Mouse (Mus musculus): Measurements from ENCODE around the gene Tmem151b. TPM values are rescaled to one million over a fixed set of nuclear protein-coding genes. Genes with fewer than 3 reads are reported as not detected.
A peak's percentile ranks its signal among the peaks of the same experiment; 100 is the strongest.

The Tmem151b gene
- polyA plus RNA-seq, 1 experiment from 2014 or later = 2.3 TPM

DNA sequence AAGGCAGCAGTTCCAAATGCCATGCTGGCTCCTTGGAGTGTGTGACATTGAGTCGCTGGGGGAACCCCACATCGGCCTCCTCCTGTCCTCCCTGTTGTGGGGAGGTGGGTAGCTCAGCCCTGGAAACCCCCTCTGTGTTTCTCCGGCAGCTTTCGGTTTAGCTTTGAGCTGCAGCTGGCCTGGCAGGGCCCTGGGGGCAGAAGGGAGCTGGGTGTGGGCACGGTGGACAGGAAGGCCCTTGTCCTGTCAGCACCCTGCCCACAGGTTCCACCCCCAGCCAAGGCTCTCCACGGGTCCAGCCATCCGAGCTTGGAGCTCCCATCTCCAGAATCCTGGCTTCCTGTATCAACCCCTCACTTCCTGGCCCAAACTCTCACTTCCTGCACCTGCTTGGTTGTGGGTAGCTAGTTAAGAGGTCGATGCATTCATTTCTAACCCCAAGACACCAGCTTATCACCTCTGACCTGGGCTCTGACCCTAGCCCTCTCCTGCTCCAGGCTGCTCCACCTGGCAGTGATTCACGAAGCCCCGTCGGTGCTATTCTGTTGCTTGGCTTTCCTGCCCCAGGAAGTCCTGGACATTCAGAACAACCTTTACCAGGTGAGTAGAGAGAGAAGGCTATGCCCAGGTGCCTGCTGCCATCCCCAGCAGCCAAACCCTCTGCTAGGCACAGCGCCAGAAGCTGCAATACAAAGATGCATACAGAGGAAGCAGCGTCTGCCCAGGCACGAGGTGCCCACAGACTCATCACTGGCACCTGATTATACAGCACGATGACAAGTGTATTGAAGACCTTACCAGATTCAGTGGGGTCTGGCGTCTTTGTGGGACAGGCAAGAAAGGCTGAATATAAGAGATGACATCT lies 8.8 kb upstream of the Tmem151b start:
- Histone ChIP-seq H3K36me3 (no peaks in the 10 kb centered on the region), H3K27me3 (replicated peaks) (peaks cover 10% of the 10 kb centered on the region), H3K4me3 (replicated peaks) (no peak overlapping the region), H3K4me2 (no peak overlapping the region), H3K27ac (no peak overlapping the region), H3K9ac (no peak overlapping the region), H3K9me3 (no peaks in the 10 kb centered on the region), H3K4me1 (peaks cover 10% of the 10 kb centered on the region; the same call in 1 of the 2 replicates)
- ATAC-seq (ENCODE audit: insufficient read depth, low FRiP score, low read depth) = no peak
- 71% methylated on average over 16 of the region's 16 CpGs for WGBS

DNA sequence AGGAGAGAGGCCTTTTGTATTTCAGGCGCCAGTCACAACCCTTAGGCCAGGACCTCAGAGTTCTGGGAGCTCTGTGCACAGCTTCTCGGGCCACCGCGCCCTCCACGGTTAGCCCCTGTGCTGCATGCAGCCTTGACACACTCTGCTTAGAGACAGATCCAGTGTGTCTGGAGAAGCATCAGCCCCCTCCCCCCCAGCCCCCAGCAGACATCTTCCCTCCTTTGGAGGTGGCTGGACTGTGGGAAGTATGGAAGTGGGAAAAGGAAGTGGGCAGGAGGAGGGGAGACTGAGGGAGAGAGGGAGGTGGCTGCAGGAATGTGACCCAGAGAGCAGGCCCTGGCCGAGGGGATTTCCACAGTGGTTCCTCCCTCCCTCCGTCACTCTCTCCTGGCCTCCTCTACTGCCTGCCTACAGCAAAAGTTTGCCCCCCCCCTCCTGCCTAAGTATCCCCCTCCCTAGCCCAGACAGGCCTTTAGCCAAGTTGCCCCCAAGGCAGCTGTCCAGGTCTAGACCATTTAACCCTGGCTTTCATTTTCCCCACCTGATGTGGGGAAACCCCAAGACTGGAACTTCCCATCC lies 7.9 kb upstream of the Tmem151b start:
- Histone ChIP-seq H3K4me1 (peaks cover 10% of the 10 kb centered on the region; the same call in 1 of the 2 replicates), H3K4me2 (peak overlapping the region; percentile 95; the same call in 1 of the 2 replicates), H3K9ac (no peak overlapping the region), H3K9me3 (no peaks in the 10 kb centered on the region), H3K27ac (no peak overlapping the region), H3K36me3 (no peaks in the 10 kb centered on the region), H3K4me3 (replicated peaks) (no peak overlapping the region), H3K27me3 (replicated peaks) (peaks cover 10% of the 10 kb centered on the region)
- WGBS = 66% methylated on average over 6 of the region's 7 CpGs
- ATAC-seq (ENCODE audit: insufficient read depth, low FRiP score, low read depth) = no peak

DNA sequence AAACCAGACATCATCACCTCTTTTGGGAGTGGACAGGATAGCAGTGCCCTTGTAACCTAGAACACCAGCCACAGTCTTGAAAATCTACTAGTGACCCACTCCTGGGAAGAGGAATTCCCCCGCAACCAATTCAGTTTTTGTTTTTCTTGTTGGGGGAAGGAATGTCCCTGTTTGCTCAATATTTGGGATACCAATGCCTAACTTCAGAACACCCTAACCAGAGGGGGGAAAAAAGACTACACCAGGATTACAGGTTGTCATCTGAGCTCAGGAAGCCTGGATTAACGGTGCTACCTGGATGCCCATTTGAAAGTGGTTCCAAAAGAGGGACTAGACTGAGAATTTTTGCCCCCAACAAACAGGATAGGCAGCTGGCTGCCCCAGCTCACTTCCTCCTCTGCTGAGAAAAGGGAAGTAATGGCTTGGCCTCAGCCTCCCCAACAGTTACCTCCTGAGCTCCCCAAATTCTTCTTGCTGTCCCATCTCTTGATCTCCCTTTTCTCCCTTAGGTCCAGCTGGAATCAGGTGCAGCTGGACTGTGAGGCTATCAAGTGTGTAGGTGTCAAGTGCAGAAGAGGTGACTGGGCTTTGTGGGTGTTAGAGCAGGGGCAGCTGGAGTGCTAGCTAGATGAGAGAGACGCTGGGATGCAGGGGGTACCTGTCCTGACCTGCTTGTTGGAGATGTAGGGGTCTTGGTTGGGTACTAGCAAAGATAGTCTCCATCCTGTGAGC lies 7.2 kb upstream of the Tmem151b start:
- H3K4me3 ChIP-seq (replicated peaks) = peak overlapping the region; percentile 57
- no peak overlapping the region for H3K27ac ChIP-seq
- H3K36me3 ChIP-seq = no peaks in the 10 kb centered on the region
- peak overlapping the region; percentile 95 for H3K4me2 ChIP-seq
- WGBS = 74% methylated on average over 3 of the region's 3 CpGs
- no peak overlapping the region for H3K9ac ChIP-seq
- H3K27me3 ChIP-seq (replicated peaks) = peaks cover 10% of the 10 kb centered on the region
- H3K4me1 ChIP-seq = peaks cover 10% of the 10 kb centered on the region; the same call in 1 of the 2 replicates
- ATAC-seq (ENCODE audit: insufficient read depth, low FRiP score, low read depth) = no peak
- H3K9me3 ChIP-seq = no peaks in the 10 kb centered on the region

DNA sequence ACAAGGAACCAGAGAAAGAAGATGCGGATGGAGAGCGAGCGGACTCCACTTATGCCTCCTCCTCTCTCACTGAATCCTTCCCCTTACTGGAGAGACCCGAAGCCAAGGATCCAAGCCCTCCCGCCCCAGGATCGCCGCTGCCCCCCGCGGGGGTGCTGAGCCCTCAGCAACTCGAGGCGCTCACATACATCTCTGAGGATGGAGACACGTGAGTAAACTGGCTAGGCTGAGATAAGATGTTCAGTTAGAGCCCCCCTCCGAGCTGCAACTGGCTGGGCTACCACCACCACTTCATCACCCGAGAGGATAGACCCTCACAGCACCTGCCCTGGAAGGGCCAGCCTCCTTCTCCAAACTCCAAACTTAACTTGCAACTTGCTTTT lies 6.6 kb upstream of the Tmem151b start:
- no peak overlapping the region for H3K27ac ChIP-seq
- H3K9ac ChIP-seq = peak overlapping the region; percentile 10; the same call in 1 of the 2 replicates
- no peak for ATAC-seq (ENCODE audit: insufficient read depth, low FRiP score, low read depth)
- H3K4me1 ChIP-seq = peaks cover 10% of the 10 kb centered on the region; the same call in 1 of the 2 replicates
- WGBS = 1% methylated on average over 14 of the region's 14 CpGs
- no peaks in the 10 kb centered on the region for H3K9me3 ChIP-seq
- H3K36me3 ChIP-seq = no peaks in the 10 kb centered on the region
- H3K27me3 ChIP-seq (replicated peaks) = peaks cover 10% of the 10 kb centered on the region
- peak overlapping the region; percentile 57 for H3K4me3 ChIP-seq (replicated peaks)
- peak overlapping the region; percentile 95 for H3K4me2 ChIP-seq

DNA sequence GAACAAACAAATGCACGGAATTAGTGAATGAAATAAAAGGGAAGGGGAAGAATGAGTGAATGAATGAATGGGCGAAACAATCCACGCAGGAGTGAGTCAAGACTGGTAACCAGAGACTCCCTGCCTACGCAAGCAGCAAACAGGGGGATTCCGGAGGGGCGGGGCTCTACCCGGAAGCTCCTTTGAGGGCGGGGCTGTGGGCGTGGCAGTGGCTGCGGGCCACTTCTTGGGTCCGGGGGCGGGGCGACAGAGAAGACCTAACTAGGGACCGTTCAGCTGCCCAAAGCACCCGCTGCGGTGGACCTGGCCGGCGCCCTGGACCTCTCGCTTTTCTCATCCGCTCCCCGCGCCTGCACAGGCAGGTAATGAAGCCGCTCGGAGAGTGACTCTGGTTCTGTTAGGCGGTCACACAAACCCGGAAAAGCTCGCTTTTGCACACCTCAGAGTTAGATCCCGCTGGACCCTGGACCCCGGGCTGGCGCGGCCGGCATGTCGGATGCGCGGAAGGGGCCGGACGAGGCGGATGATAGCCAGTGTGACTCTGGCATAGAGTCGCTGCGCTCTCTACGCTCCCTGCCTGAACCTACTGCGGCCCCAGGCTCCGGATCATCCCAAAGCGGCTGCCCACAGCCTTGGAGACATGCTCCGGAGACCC lies 6.1 kb upstream of the Tmem151b start, which contains the start of gene Nfkbie:
TSS of gene Nfkbie (plus strand) at position 252 of the 655 bp plus-strand sequence.
- Histone ChIP-seq H3K36me3 (no peaks in the 10 kb centered on the region), H3K9me3 (no peaks in the 10 kb centered on the region), H3K9ac (peak within 1 kb of the TSS; percentile 10; the same call in 1 of the 2 replicates), H3K4me3 (replicated peaks) (peak within 1 kb of the TSS; percentile 57), H3K4me2 (peak within 1 kb of the TSS; percentile 95), H3K27me3 (replicated peaks) (peaks cover 10% of the 10 kb centered on the region), H3K27ac (no peak within 1 kb of the TSS), H3K4me1 (peaks cover 10% of the 10 kb centered on the region)
- under 1% methylated on average over 45 of the region's 45 CpGs for WGBS
- ATAC-seq (ENCODE audit: insufficient read depth, low FRiP score, low read depth) = peak; percentile 81

DNA sequence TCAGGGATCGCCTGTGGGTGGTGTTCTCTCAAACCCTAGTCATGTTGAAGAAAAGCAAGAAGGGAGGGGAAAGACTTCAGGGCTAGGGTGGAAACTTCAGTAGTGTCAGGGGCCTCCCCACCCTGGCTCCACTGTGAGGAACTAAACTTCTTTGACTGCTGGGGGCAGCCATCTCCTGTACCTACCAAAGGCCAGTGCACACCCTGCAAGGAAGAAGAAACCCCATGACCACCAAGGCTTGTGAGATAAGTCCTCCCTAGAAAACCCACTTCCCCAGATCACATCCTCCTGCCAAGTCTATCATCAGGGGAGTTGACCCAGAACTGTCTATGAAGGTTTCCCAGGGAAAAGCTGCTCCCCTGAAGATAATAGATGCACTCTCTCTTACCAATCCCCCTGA lies 4.9 kb upstream of the Tmem151b start:
- Histone ChIP-seq H3K27me3 (replicated peaks) (peaks cover 7% of the 10 kb centered on the region), H3K4me3 (replicated peaks) (no peak overlapping the region), H3K27ac (no peak overlapping the region), H3K4me1 (peaks cover 20% of the 10 kb centered on the region), H3K36me3 (no peaks in the 10 kb centered on the region), H3K9ac (0 out of 2 replicates have a peak overlapping the region, but pooled peaks have one; percentile 1), H3K4me2 (no peak overlapping the region), H3K9me3 (no peaks in the 10 kb centered on the region)
- no peak for ATAC-seq (ENCODE audit: insufficient read depth, low FRiP score, low read depth)
- 60% methylated on average over 1 of the region's 1 CpGs for WGBS

DNA sequence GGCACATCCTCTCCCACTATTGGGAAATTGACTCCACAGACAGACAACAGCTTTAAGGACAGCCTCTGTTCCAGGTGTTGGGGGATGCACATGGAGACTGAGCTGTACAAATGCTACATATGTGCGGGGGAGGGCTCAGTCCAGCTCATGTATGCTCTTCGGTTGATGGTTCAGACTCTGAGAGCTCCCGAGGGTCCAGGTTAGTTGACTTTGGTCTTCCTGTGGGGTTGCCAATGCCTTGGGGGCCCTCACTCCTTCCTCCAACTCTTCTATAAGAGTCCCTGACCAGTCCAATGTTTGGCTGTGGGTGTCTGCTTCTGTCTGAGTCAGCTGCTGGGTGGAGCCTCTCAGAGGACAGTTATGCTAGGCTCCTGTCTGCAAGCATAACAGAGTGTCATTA lies 3.6 kb upstream of the Tmem151b start:
- no peaks in the 10 kb centered on the region for H3K9me3 ChIP-seq
- ATAC-seq (ENCODE audit: insufficient read depth, low FRiP score, low read depth) = no peak
- H3K4me3 ChIP-seq (replicated peaks) = no peak overlapping the region
- no peak overlapping the region for H3K9ac ChIP-seq
- H3K27ac ChIP-seq = no peak overlapping the region
- no peaks in the 10 kb centered on the region for H3K36me3 ChIP-seq
- H3K27me3 ChIP-seq (replicated peaks) = peaks cover 15% of the 10 kb centered on the region
- WGBS = 83% methylated on average over 3 of the region's 3 CpGs
- no peak overlapping the region for H3K4me2 ChIP-seq
- peaks cover 26% of the 10 kb centered on the region for H3K4me1 ChIP-seq

DNA sequence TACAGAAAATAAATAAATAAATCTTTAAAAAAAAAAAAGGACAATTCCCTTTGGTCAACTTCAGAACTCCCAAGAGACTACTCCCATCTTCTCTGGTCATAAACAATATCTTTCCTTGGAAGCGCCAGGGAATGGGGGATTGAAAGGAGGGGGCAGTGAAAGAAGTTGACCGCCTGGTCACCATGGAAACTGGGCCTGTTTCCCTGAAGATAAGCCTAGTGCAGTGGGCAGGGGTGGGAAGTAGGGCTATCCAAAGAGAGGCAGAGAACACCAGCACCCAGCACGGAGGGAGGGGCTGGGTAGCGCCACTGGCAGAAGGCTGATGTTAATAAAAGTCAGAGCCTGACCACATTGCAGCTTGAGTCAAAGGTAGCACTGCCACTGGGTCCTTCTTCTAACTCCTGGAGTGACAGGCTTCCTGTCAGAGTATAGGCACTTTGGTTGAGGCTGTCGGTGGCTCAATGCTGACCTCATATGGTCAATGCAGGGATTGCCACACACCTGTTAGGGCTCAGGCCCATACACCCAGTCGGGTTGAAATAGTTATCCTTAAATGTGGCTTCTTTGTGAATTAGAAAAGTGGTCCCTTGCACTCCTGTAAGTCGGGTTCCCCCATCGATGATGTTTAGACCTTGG lies 2.5 kb upstream of the Tmem151b start:
- no peak overlapping the region for H3K9ac ChIP-seq

DNA sequence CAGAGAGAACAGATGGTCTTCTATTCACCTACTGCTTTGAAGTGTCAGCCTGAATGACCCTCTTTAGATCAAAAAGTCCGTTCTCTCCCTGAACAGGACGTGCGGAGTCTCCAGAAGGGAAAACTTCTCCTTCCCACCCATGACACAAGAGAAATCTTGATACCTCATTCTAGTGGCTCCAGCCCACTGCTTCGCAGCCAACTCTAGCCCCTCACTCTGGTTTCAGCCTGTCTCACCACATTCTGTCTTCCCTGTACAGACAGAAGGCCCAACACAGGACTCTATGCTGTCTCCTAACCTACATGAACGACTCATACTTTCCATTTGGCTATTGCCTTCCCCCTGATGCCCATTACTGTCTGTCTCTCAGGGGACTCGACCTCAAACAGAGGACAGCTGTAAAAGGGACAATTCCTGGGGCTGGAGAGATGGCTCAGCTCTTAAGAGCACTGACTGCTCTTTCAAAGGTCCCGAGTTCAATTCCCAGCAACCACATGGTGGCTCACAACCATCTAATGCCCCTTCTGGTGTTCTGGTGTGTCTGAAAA lies 1.8 kb upstream of the Tmem151b start:
- no peaks in the 10 kb centered on the region for H3K9me3 ChIP-seq
- H3K36me3 ChIP-seq = no peaks in the 10 kb centered on the region
- H3K4me1 ChIP-seq = peaks cover 23% of the 10 kb centered on the region
- H3K9ac ChIP-seq = no peak overlapping the region
- no peak for ATAC-seq (ENCODE audit: insufficient read depth, low FRiP score, low read depth)
- no peak overlapping the region for H3K4me2 ChIP-seq
- WGBS = 62% methylated on average over 7 of the region's 7 CpGs
- H3K27ac ChIP-seq = no peak overlapping the region
- peaks cover 24% of the 10 kb centered on the region for H3K27me3 ChIP-seq (replicated peaks)
- no peak overlapping the region for H3K4me3 ChIP-seq (replicated peaks)

More for the DNA sequence above, 2.5 kb upstream of the Tmem151b start:
- Histone ChIP-seq H3K4me3 (replicated peaks) (no peak overlapping the region), H3K9me3 (no peaks in the 10 kb centered on the region), H3K4me2 (no peak overlapping the region), H3K27ac (no peak overlapping the region), H3K4me1 (peaks cover 26% of the 10 kb centered on the region), H3K36me3 (no peaks in the 10 kb centered on the region), H3K27me3 (replicated peaks) (peaks cover 22% of the 10 kb centered on the region)
- ATAC-seq (ENCODE audit: insufficient read depth, low FRiP score, low read depth) = no peak
- 4% methylated on average over 8 of the region's 8 CpGs for WGBS

DNA sequence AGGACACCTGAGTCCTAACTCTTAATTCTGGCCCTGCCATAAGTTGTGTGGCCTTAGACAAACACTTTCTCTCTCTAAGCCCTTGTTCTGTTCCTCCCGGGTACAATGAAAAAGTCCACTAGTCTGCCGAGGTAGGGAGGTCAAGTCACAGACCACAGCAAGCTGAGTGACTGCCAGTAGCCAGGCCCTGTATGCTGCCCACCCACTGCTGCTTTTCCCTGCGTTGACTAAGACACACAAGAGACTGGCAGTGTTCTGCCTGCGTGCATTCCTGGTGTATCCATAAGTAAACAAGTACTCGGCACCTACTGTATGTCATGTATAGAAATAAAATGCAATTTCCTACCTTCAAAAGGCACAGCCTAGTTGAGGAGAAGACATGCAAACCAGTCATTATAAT lies 776 bp upstream of the Tmem151b start:
- H3K9me3 ChIP-seq = no peaks in the 10 kb centered on the region
- 0 out of 2 replicates have a peak overlapping the region, but pooled peaks have one; percentile 66 for H3K4me3 ChIP-seq (replicated peaks)
- H3K27me3 ChIP-seq (replicated peaks) = peaks cover 34% of the 10 kb centered on the region
- H3K36me3 ChIP-seq = no peaks in the 10 kb centered on the region
- no peak for ATAC-seq (ENCODE audit: insufficient read depth, low FRiP score, low read depth)
- no peak overlapping the region for H3K9ac ChIP-seq
- no peak overlapping the region for H3K27ac ChIP-seq
- 21% methylated on average over 5 of the region's 5 CpGs for WGBS
- H3K4me1 ChIP-seq = peaks cover 21% of the 10 kb centered on the region
- peak overlapping the region; percentile 94 for H3K4me2 ChIP-seq

Data from stomach, embryonic 15.5 days (tissue).